Mouse (Mus musculus) forebrain, embryonic 16.5 days (tissue): ENCODE results near the gene Plppr3. TPM values are rescaled to one million over a fixed set of nuclear protein-coding genes. Genes with fewer than 3 reads are reported as not detected.

Source experiments
- ATAC-seq: fragments of 200-750 bp; cut with Nextera tagmentation; 2 replicates; pipeline ENCODE4 v1.8.0; 2017; ENCODE audit warnings: mild to moderate bottlenecking, moderate library complexity
- H3K27ac ChIP-seq: fragments of 300-500 bp; sonication (generic); 2 replicates; pipeline ENCODE4 v1.5.1; 2014; ENCODE audit warnings: low read length, control low read depth
- H3K27me3 ChIP-seq: fragments of 300-500 bp; sonication (generic); replicated peaks from 2 replicates; pipeline ENCODE4 v1.6.1; 2014; ENCODE audit warnings: low read length; ENCODE audit not compliant: control insufficient read depth, insufficient read depth
- H3K36me3 ChIP-seq: fragments of 300-500 bp; sonication (generic); 2 replicates; pipeline ENCODE4 v1.6.1; 2014; ENCODE audit not compliant: control insufficient read depth, insufficient read depth
- H3K4me1 ChIP-seq: fragments of 300-500 bp; sonication (generic); replicated peaks from 2 replicates; pipeline ENCODE4 v1.6.1; 2014; ENCODE audit warnings: low read length; ENCODE audit not compliant: control insufficient read depth, insufficient read depth
- H3K4me2 ChIP-seq: fragments of 300-500 bp; sonication (generic); 2 replicates; pipeline ENCODE4 v1.6.1; 2014; ENCODE audit warnings: mild to moderate bottlenecking, low read length, control low read depth
- H3K4me3 ChIP-seq: fragments of 300-500 bp; sonication (generic); replicated peaks from 2 replicates; pipeline ENCODE4 v1.5.1; 2014; ENCODE audit warnings: mild to moderate bottlenecking, low read length, control low read depth
- H3K9ac ChIP-seq: fragments of 300-500 bp; sonication (generic); replicated peaks from 2 replicates; pipeline ENCODE4 v1.6.1; 2014; ENCODE audit warnings: low read depth, low read length, control low read depth
- H3K9me3 ChIP-seq: fragments of 300-500 bp; sonication (generic); 2 replicates; pipeline ENCODE4 v1.6.1; 2016; ENCODE audit warnings: low read length; ENCODE audit not compliant: control insufficient read depth
- WGBS: fragments of 180-500 bp; shearing (Covaris S2); extraction: QIAGEN DNeasy Blood & Tissue Kit; methylation state at CpG from one replicate; pipeline ENCODE4 v1.1.7; 2014; 5-methylcytosine and 5-hydroxymethylcytosine counted together
- polyA plus RNA-seq: library from polyadenylated mRNA; unstranded; fragments of >200 nt; fragmentation: Nextera tagmentation; extraction: Ambion mirVana; gene quantifications from 2 replicates; pipeline ENCODE4 v1.2.1, GENCODE M21; 2015

Gene Plppr3
- polyA plus RNA-seq, 1 experiment from 2014 or later: 495 TPM

DNA sequence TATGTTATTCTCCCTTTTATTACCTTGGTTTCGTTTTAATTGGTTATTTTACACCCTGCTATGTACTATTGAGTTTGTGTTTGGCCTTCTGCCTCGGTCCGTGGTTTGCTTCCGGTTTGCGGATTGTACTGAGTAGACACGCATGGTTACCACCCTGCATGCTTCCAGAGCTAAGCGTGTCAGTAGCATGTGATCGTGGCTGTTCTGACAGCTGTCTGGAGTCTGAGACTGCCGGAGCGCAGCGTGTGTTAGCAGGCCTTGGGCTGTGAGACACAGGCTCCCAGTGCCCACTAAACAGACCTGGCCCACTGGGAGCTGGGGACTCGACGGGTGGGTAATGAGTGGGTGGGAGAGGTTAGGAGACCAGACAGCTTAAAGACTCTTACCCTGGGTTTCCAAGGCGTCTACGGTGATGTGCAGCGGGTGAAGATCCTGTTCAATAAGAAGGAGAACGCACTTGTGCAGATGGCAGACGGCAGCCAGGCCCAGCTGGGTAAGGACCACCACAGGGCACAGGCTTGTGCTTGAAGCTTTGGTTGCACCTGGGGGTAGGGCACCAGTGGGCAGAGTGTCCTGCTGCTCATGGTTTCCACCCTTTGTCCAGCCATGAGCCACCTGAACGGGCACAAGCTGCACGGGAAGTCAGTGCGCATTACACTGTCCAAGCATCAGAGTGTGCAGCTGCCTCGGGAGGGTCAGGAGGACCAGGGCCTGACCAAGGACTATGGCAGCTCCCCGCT is 12.2 kb downstream of the Plppr3 start:
- WGBS: 78% methylated on average over 23 of the region's 23 CpGs
- no peaks in the 10 kb centered on the region for H3K9me3 ChIP-seq
- H3K27ac ChIP-seq: no peak overlapping the region
- H3K36me3 ChIP-seq: peaks cover 46% of the 10 kb centered on the region
- H3K4me3 ChIP-seq: no peak overlapping the region
- H3K9ac ChIP-seq: no peak overlapping the region
- H3K4me1 ChIP-seq: peaks cover 22% of the 10 kb centered on the region
- no peaks in the 10 kb centered on the region for H3K27me3 ChIP-seq
- no peak overlapping the region for H3K4me2 ChIP-seq
- ATAC-seq: no peak

- Histone ChIP-seq H3K4me3 (no peak overlapping the region), H3K9me3 (no peaks in the 10 kb centered on the region), H3K4me2 (no peak overlapping the region), H3K4me1 (peaks cover 30% of the 10 kb centered on the region), H3K9ac (no peak overlapping the region), H3K27me3 (no peaks in the 10 kb centered on the region), H3K36me3 (peaks cover 42% of the 10 kb centered on the region), H3K27ac (no peak overlapping the region)
- ATAC-seq: no peak
- WGBS: 73% methylated on average over 25 of the region's 25 CpGs
These were observed 13.0 kb downstream of the Plppr3 start for GRCm38 (mm10) chr10:79861230-79862048.

- Histone ChIP-seq H3K9me3 (no peaks in the 10 kb centered on the region), H3K4me3 (no peak overlapping the region), H3K27me3 (no peaks in the 10 kb centered on the region), H3K36me3 (peaks cover 38% of the 10 kb centered on the region), H3K4me1 (peaks cover 38% of the 10 kb centered on the region), H3K27ac (no peak overlapping the region), H3K9ac (no peak overlapping the region), H3K4me2 (no peak overlapping the region)
- ATAC-seq: no peak
- 90% methylated on average over 26 of the region's 26 CpGs for WGBS
These were observed 14.1 kb downstream of the Plppr3 start for GRCm38 (mm10) chr10:79860079-79860911.

DNA sequence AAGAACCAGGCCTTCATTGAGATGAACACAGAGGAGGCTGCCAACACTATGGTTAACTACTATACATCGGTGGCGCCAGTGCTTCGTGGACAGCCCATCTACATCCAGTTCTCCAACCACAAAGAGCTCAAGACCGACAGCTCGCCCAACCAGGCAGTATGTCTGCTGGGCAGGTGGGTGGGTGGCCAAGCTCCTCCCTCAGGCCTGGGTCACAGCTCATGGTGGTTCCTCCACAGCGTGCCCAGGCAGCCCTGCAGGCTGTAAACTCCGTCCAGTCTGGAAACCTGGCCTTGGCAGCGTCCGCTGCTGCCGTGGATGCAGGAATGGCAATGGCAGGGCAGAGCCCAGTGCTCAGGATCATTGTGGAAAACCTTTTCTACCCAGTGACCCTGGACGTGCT is 15.3 kb downstream of the Plppr3 start:
- H3K27me3 ChIP-seq: no peaks in the 10 kb centered on the region
- no peak overlapping the region for H3K27ac ChIP-seq
- 0 out of 2 replicates have a peak overlapping the region, but pooled peaks have one; percentile 15 for H3K9ac ChIP-seq
- WGBS: 78% methylated on average over 11 of the region's 11 CpGs
- H3K4me1 ChIP-seq: peaks cover 38% of the 10 kb centered on the region
- no peak overlapping the region; the same call in 1 of the 2 replicates for H3K4me2 ChIP-seq
- H3K9me3 ChIP-seq: no peaks in the 10 kb centered on the region
- ATAC-seq: no peak
- H3K4me3 ChIP-seq: no peak overlapping the region
- peaks cover 32% of the 10 kb centered on the region for H3K36me3 ChIP-seq

- H3K4me3 ChIP-seq: peak overlapping the region; percentile 97
- peak; percentile 10; the same call in 1 of the 2 replicates for ATAC-seq
These were observed 15.9 kb downstream of the Plppr3 start for GRCm38 (mm10) chr10:79858416-79859074.

GRCm38 (mm10) chr10:79857894-79858293 is 16.5 kb downstream of the Plppr3 start:
- peaks cover 44% of the 10 kb centered on the region for H3K4me1 ChIP-seq
- peaks cover 30% of the 10 kb centered on the region for H3K36me3 ChIP-seq
- no peak for ATAC-seq
- WGBS: 56% methylated on average over 2 of the region's 2 CpGs
- peak overlapping the region; percentile 97 for H3K4me3 ChIP-seq
- no peaks in the 10 kb centered on the region for H3K27me3 ChIP-seq
- H3K9ac ChIP-seq: peak overlapping the region; percentile 40; the same call in 1 of the 2 replicates
- peak overlapping the region; percentile 65 for H3K27ac ChIP-seq
- no peaks in the 10 kb centered on the region for H3K9me3 ChIP-seq
- H3K4me2 ChIP-seq: peak overlapping the region; percentile 96

More at GRCm38 (mm10) chr10:79858416-79859074, 15.9 kb downstream of the Plppr3 start:
- H3K27ac ChIP-seq: peak overlapping the region; percentile 65
- no peaks in the 10 kb centered on the region for H3K27me3 ChIP-seq
- peaks cover 38% of the 10 kb centered on the region for H3K4me1 ChIP-seq
- WGBS: 32% methylated on average over 16 of the region's 17 CpGs
- no peaks in the 10 kb centered on the region for H3K9me3 ChIP-seq
- peak overlapping the region; percentile 96 for H3K4me2 ChIP-seq
- H3K36me3 ChIP-seq: peaks cover 32% of the 10 kb centered on the region
- 0 out of 2 replicates have a peak overlapping the region, but pooled peaks have one; percentile 15 for H3K9ac ChIP-seq

GRCm38 (mm10) chr10:79857452-79857811 is 17.0 kb downstream of the Plppr3 start:
- H3K4me2 ChIP-seq: peak overlapping the region; percentile 96
- H3K27ac ChIP-seq: peak overlapping the region; percentile 65
- H3K9ac ChIP-seq: peak overlapping the region; percentile 95
- peaks cover 30% of the 10 kb centered on the region for H3K36me3 ChIP-seq
- H3K9me3 ChIP-seq: no peaks in the 10 kb centered on the region
- no peaks in the 10 kb centered on the region for H3K27me3 ChIP-seq
- peak overlapping the region; percentile 97 for H3K4me3 ChIP-seq
- no peak for ATAC-seq
- 14% methylated on average over 4 of the region's 4 CpGs for WGBS
- H3K4me1 ChIP-seq: peaks cover 49% of the 10 kb centered on the region

DNA sequence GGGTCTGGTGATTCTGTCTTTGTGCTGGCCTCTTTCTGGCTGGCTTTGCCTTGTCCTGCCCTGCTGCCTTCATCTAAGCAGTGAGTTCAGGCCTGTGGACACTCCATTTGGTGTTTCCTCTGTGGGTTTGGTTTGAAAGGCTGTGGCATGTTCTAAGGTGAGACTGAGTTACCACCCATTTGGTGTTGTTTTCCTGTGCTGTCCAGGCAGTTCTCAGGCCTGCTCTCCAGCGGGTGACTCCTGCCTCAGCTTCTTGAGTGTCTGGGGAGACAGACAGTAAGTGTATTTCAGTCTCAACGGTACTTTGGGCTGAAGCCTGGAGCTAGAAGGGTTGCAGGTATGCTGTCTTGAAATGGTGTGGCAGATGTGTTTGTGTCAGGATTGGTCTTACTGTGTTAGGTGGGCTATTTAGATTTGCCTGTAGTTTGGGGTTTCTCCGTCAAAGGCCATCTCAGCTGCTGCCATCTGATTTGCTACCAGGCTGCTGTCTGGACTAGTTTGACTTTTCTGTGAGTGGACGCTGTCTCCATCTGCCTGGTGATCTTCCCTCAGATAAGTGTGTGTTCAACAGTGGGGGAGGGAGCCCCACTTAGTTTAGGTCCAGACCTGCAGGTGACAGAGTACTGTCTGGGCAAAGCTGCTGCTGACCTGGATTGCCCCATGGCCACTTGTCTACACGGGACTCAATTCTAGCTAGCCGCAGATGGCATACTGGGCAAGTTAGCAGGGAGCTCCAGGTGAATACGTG is 17.6 kb downstream of the Plppr3 start:
- peaks cover 54% of the 10 kb centered on the region for H3K4me1 ChIP-seq
- ATAC-seq: no peak
- no peaks in the 10 kb centered on the region for H3K9me3 ChIP-seq
- peak overlapping the region; percentile 96 for H3K4me2 ChIP-seq
- peak overlapping the region; percentile 95 for H3K9ac ChIP-seq
- H3K36me3 ChIP-seq: peaks cover 27% of the 10 kb centered on the region
- WGBS: 42% methylated on average over 7 of the region's 7 CpGs
- H3K27ac ChIP-seq: peak overlapping the region; percentile 65
- no peaks in the 10 kb centered on the region for H3K27me3 ChIP-seq
- H3K4me3 ChIP-seq: peak overlapping the region; percentile 97
